Mouse (Mus musculus) thymus, adult 2 months (tissue): ENCODE data around the gene Enpp3. TPM values are rescaled to one million over a fixed set of nuclear protein-coding genes. Genes with fewer than 3 reads are reported as not detected.

ENCODE experiments used
- DNase-seq: peaks from one replicate; pipeline ENCODE4 v3.0.0; 2021
- H3K27ac ChIP-seq: fragments of 200-500 bp; 2 replicates; pipeline ENCODE4 v1.5.1; 2012; ENCODE audit warnings: low read length, control low read depth; ENCODE audit not compliant: control insufficient read depth, insufficient read depth
- H3K27me3 ChIP-seq: fragments of 200-500 bp; 2 replicates; pipeline ENCODE4 v1.6.1; 2012; ENCODE audit warnings: mild to moderate bottlenecking, low read length, moderate library complexity, mixed read lengths; ENCODE audit not compliant: control insufficient read depth, insufficient read depth
- H3K36me3 ChIP-seq: fragments of 200-500 bp; 2 replicates; pipeline ENCODE4 v1.6.1; 2012; ENCODE audit warnings: mild to moderate bottlenecking, low read length, moderate library complexity; ENCODE audit not compliant: control insufficient read depth, insufficient read depth
- H3K4me1 ChIP-seq: fragments of 200-500 bp; replicated peaks from 2 replicates; pipeline ENCODE4 v1.6.1; 2012; ENCODE audit warnings: low read length; ENCODE audit not compliant: control insufficient read depth, insufficient read depth
- H3K4me3 ChIP-seq: fragments of 200-500 bp; 2 replicates; pipeline ENCODE4 v1.5.1; 2012; ENCODE audit warnings: mild to moderate bottlenecking, low read length, control low read depth, moderate library complexity; ENCODE audit not compliant: control insufficient read depth, insufficient read depth
- CTCF ChIP-seq: fragments of 200-500 bp; IDR thresholded peaks from 2 replicates; pipeline ENCODE4 v1.5.1; 2012; ENCODE audit warnings: mild to moderate bottlenecking, control low read depth, low read length, moderate library complexity, borderline replicate concordance; ENCODE audit not compliant: control insufficient read depth, poor library complexity, insufficient read depth; ENCODE audit errors: extremely low read depth
- POLR2A ChIP-seq: fragments of 200-500 bp; IDR thresholded peaks from 2 replicates; pipeline ENCODE4 v1.6.1; 2012; ENCODE audit warnings: mild to moderate bottlenecking, low read length, control low read depth, moderate library complexity; ENCODE audit not compliant: control insufficient read depth, poor library complexity, insufficient read depth; ENCODE audit errors: extremely low read depth
- WGBS: fragments of 180-500 bp; shearing (Covaris S2); methylation state at CpG from one replicate; pipeline ENCODE4 v1.1.7; 2018; 5-methylcytosine and 5-hydroxymethylcytosine counted together
- polyA plus RNA-seq: library from polyadenylated mRNA; depleted of rRNA; stranded (reverse); fragments of >200 nt; gene quantifications from 2 replicates; pipeline ENCODE4 v1.2.3, GENCODE M21; 2012

Enpp3 gene
- polyA plus RNA-seq, 1 experiment, result 0.53 TPM

DNA sequence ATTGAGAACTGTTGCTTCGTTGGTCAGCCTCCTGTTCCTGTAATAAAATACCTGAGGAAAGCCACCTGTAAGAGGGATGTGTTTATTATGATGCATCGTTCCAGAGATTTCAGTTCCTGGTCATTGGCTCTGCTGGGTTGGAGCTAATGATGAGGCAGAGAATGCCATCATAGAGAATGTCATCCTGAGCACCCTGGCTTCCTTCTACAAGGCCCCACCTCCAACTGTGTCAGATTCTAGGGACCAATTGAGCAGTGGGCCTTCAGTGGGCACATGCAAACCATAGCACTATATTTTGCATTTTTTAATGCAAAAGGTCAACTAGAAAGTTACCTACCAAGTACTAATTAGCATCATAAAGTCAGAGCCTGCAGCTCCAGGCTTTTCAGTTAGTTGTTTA lies 20.5 kb upstream of the Enpp3 start:
- Histone ChIP-seq H3K27ac (no peak overlapping the region), H3K4me3 (no peak overlapping the region), H3K36me3 (no peaks in the 10 kb centered on the region), H3K27me3 (no peaks in the 10 kb centered on the region), H3K4me1 (no peaks in the 10 kb centered on the region)
- TF ChIP-seq POLR2A, result no peak
- no peak for TF ChIP-seq CTCF
- WGBS, result 93% methylated on average over 2 of the region's 2 CpGs
- no peak for DNase-seq

GRCm38 (mm10) chr10:24841998-24842397 lies 625 bp downstream of the Enpp3 start:
- no peaks in the 10 kb centered on the region for H3K36me3 ChIP-seq
- H3K27me3 ChIP-seq, result no peaks in the 10 kb centered on the region
- WGBS, result 69% methylated on average over 2 of the region's 2 CpGs
- H3K4me1 ChIP-seq, result no peaks in the 10 kb centered on the region
- TF ChIP-seq POLR2A (no peak), CTCF (no peak)
- DNase-seq, result no peak
- H3K4me3 ChIP-seq, result no peak overlapping the region
- no peak overlapping the region for H3K27ac ChIP-seq

GRCm38 (mm10) chr10:24840795-24841194 lies 1.8 kb downstream of the Enpp3 start:
- Histone ChIP-seq H3K36me3 (no peaks in the 10 kb centered on the region), H3K4me1 (no peaks in the 10 kb centered on the region), H3K27me3 (no peaks in the 10 kb centered on the region), H3K27ac (no peak overlapping the region), H3K4me3 (no peak overlapping the region)
- TF ChIP-seq CTCF, result no peak
- TF ChIP-seq POLR2A, result no peak
- no peak for DNase-seq
- 95% methylated on average over 4 of the region's 4 CpGs for WGBS

DNA sequence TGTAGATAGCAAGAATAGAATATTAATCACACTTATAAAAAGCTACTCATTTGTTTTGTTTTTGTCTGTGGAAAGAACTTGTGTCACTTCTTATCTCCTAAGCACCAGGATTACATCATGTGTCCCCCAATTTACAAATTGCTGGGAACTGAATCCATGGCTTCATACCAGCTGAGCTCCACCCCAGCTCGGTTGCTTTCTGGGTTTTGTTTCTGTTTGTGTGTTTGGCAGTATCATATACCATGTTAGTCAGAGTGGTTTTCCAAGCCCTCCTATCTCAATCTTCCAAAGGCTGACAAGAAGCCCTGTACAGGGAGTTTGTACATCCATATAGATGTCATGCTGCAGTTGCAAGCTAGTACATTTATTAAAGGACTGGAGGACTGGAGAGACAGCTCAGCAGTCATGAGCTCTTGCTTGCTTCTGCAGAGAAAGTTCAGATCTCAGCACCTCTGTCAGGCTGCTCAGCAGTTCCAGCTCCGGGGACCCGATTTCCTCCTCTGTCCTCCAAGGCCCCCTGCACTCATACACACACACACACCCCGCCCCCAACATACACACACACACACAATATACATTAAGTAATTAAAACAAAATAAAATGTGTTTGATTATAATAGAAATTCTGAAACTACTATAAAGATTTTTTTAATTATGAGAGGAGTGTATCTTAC lies 6.1 kb downstream of the Enpp3 start:
- DNase-seq, result no peak
- Histone ChIP-seq H3K4me1 (no peaks in the 10 kb centered on the region), H3K4me3 (no peak overlapping the region), H3K36me3 (no peaks in the 10 kb centered on the region), H3K27ac (no peak overlapping the region), H3K27me3 (no peaks in the 10 kb centered on the region)
- no peak for TF ChIP-seq CTCF
- TF ChIP-seq POLR2A, result no peak
- 90% methylated on average over 4 of the region's 4 CpGs for WGBS

- H3K4me3 ChIP-seq, result no peak overlapping the region
- no peaks in the 10 kb centered on the region for H3K4me1 ChIP-seq
- TF ChIP-seq POLR2A (no peak), CTCF (no peak)
- H3K27ac ChIP-seq, result no peak overlapping the region
- no peaks in the 10 kb centered on the region for H3K27me3 ChIP-seq
- no peaks in the 10 kb centered on the region for H3K36me3 ChIP-seq
- 79% methylated on average over 12 of the region's 12 CpGs for WGBS
- no peak for DNase-seq
Measured at GRCm38 (mm10) chr10:24835702-24836342, 6.8 kb downstream of the Enpp3 start.

DNA sequence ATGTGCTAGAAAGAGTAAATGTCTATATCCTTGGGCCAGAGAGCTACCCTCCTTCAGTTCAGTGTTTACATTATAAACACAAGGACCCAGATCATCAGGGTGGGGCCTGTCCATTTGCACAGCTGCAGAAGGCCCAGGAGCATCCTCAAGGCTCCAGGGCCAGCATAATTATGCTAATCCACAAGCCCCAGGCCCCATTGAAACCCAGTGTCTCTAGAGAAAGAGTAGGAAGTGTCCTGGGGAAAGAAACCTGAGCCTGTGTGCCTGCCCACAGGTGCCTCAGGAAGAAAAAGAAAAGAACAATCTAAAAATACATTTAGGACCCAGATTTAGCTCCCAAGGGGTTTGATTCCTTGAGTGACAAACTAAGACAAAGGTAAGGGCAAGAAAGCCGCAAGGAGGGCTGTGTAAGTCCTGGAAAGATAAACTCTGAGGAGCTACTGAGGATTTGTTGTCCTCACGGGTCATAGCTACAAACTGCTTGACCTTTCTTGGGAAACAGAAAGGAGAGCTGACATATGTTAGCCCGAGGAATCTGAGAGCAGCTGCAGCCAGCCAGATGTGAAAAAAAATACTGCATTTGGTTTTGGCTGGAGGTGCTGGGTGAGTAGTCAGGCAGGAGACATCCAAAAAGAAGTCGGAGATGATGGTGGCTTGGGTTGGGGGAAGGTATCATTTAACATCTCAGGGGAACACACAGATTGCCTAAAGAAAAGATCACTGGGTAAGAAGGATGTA lies 7.8 kb downstream of the Enpp3 start:
- H3K36me3 ChIP-seq, result no peaks in the 10 kb centered on the region
- DNase-seq, result no peak
- H3K4me1 ChIP-seq, result no peaks in the 10 kb centered on the region
- no peak overlapping the region for H3K4me3 ChIP-seq
- 75% methylated on average over 4 of the region's 4 CpGs for WGBS
- TF ChIP-seq CTCF (no peak), POLR2A (no peak)
- no peaks in the 10 kb centered on the region for H3K27me3 ChIP-seq
- no peak overlapping the region for H3K27ac ChIP-seq

DNA sequence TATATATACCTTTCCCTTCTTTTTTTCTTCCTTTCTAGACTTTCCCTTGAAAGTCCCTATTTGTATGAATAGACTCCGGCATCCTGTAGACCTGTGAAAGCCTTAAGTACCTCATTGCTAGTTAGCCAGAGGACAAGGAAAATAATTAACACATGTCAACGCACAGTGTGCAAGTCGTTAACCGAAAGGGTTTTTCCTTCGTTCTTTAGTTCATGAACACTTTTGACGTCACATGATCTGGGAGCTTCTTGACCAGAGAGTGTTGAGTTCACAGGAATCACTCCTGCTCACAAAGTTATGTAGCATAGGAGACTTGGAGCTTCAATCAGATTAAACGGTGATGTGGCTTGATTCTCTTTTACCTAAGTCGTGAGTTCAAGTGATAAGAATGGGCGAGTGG lies 10.3 kb downstream of the Enpp3 start:
- no peak overlapping the region for H3K4me3 ChIP-seq
- H3K4me1 ChIP-seq, result no peaks in the 10 kb centered on the region
- H3K27me3 ChIP-seq, result no peaks in the 10 kb centered on the region
- H3K27ac ChIP-seq, result no peak overlapping the region
- no peak for TF ChIP-seq POLR2A
- TF ChIP-seq CTCF, result no peak
- H3K36me3 ChIP-seq, result no peaks in the 10 kb centered on the region
- DNase-seq, result no peak
- 96% methylated on average over 9 of the region's 9 CpGs for WGBS
